Mouse (Mus musculus) gastrocnemius, postnatal 10 days (tissue): ENCODE results near the gene Chst15. TPM values are rescaled to one million over a fixed set of nuclear protein-coding genes. Genes with fewer than 3 reads are reported as not detected.
A peak's percentile ranks its signal among the peaks of the same experiment; 100 is the strongest.

Experiments used
- DNase-seq: peaks from one replicate; pipeline ENCODE4 v3.0.0; 2021; ENCODE audit warnings: mixed read lengths
- total RNA-seq, 2 experiments: library from RNA; stranded (reverse); gene quantifications; 2 replicates each; pipeline ENCODE4 v1.2.3; 2021

Chst15 gene
- total RNA-seq, 2 experiments from 2014 or later, result 8.8 to 10.2 TPM

DNA sequence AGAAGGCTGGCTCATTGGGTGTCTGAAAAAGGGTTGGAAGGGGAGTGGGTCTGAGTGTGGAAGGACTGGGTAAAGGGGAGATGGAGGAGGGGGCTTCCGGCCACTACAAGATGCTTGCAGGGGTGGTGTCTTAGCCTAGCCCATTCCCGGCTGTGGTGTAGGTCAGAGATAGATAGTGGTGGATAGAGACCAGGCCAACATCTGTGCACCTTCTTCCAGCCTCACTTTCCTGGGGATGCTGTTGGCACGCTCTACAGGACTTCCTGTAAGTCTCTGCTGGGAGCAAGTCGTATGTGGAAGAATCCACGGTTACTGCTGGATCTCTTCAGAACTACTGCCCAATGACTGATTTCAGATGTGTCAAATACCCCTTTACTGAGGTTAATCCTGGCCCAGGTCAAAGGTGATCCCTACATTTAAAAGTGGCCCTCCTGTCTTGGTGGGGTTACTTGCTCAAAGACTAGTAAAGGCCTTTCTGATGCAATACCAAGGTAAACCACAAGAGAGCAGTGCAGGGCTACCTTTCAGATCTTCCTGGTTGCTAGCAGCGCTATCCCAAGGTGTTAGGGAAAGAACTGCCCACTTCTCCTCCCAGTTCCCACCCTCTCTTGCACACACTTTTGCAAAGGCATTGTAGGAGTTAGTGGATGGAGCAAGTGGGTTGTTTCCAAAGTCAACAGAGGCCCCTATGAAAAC lies 90.5 kb downstream of the Chst15 start:
- peak; percentile 76 for DNase-seq

DNA sequence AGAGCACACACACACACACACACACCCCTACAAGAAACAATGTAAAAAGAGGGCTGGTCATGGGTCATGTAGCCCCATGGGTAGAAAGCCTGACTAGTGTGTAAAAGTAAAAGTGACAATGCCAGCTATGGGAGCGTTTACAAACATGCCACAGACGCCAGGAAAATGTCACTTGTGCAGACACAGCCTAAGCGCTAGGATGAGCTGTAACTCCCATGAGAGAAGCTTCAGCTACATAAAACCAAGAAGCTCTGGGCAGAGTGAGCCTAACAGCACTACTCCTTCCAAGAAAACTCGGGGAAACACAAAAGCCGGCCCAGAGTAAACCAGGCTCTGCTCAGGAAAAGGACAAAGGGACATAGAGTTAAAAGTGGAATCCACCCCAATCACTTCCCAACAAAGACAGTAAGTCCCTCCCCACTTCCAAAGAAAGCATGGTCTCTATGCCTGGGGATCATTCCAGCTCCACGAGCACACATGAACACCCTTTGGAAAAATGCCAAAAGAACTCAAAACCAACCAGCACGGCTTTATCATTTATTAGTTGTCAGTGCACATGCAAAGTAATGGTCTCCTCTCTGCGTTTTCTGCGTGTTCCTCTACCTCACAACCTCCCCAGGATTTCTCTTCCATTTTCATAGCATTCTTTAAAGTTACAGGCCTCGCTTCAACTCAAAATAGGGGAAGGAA lies 93.4 kb downstream of the Chst15 start:
- DNase-seq, result no peak

DNA sequence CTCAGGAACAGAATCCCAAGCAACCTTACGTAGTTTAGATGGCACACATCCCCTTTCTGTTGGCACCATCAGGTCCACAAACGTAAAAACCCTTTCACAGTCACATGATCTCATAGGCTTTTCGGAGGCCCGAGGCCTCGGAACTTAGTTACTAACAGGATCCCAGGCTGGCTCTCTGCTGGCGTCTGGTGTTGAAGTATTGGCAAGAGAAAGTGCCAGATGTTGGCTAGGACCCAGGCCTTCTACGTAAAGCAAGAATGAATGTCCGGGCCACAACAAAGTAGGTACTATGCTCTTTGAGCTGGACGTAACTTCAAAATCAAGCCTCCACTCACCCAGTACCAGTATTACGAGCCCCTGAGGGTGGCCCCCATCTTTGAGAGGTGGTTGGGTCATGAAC lies 103.0 kb downstream of the Chst15 start:
- no peak for DNase-seq

DNA sequence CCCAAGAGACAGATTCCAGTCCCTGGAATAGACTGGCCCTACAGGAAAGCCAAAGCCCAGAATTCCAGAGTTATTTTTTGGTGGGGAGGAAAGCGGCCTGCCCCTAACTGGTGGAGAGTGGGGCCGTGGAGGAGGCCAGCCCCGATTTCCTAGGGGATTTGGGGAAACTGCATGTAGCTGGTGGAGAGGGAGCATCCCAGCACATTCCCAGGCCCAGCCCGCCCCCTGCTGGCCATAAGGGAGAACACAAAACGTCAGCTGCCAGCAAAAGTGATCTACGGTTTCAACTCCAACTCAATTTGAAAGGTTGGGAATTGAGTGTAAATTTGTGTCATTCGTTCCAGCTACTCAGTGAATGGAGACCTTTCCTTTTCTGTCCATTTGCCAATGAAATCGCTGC lies 103.6 kb downstream of the Chst15 start:
- DNase-seq, result peak; percentile 76

DNA sequence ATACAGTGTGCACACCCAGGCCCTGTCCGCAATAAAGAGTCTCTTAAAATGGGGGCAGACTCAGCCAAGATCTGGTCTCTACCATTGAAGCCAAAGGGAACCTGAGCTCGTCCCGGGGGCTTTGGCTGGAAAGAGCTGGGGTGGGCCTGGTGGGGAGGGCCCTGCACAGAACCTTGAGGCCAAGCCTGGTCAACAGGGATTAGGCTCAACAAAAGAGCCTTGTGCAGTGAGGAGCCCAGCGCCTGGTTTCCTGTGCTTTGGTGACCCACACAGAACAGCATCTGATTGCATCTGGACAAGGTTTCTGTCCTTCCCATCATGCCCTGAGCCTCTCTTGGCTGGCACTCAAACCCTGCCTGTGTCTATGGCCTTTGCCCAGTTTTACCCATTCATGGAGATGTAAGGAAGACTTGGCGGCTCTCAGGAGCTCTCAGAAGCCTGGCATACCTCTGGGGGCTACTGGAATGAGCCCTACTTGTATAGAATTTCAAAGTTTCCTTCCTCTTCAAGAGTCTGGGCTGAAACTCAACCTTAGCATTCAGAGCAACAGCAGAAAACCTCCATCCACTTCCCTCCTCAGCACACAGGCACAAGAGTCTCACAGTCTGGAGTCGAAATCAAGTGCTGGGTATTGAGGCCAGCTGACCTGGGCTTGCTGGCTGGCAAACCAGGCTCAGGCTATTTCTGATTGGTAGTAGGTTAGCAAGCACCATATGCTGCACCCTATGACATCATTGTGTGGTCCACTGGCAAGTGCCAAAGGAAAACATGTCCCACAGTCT lies 104.9 kb downstream of the Chst15 start:
- DNase-seq, result no peak

DNA sequence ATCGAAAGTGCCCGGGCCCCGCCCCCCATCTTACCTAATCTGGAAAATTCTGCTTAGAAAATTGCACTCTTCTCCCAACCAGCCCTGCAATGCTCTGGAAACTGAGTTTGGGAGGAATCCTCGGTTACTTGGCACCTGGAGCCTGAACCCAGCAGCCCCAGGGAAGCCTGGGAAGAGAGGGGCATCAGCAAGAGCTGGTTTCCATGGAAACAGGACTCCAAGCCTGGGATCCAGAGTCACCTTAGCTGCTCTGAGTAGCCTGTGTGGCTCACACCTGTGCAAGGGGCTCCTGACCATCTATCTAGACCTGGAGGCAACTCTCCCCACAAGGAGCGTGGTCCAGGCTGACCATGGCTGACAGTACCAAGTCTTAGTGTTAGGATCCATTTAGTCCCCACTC lies 106.4 kb downstream of the Chst15 start:
- no peak for DNase-seq

DNA sequence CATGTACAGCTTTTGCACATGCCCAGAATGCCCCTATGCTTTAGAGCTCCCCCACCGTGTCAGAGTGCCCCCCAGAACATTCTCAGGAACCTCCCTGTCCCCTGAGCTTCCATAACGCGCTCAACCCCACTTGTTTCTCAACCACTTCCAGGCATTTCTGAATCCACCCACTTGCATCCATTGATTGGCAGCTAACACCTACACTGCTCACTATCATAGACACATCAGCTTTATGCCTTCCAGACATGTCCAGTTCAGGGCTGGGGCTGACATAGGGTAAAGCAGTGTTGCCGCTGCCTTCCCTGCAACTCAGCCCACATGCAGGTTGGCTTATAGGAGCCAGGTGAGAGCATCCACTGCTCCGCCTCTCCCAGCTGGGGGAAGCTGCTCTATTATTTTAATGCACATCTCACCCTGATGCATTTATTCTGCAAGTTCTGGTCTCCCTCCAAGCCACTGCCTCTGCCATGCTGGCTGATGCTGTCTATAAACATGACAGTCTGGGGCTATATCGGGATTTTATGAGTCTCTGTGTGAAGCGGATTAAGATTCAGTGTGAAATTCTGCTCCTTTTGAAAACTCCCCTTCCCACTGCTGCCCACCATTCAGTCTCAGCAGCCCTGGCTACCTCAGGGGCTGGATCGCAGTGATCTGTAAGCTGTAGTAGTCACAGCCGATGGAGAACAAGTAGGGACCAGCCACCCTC lies 107.9 kb downstream of the Chst15 start:
- DNase-seq, result no peak

DNA sequence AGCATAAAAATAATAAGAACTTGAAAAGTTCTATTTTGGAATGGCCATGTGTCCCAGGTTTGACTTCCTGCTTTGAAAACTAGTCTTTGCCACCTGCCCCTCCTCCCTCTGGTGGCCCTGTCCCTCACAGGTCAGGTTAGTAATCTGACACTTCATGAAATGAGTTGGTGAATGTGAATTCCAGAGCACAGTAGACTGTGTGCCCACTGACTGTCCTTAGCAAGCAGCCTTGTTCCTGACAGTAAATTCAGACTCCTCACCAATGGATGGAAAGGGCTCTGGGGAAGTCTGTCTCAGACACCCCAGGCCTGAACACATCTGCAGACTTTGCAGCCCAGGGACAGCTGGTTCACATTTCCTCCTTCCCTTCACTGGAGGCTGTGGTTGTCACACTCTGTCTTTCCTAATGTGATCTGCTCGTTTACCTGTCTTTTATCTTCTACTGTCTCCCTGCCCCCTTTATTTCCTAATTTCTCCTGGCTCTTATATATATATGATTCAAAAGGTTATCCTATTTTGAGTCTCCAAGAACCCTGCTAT lies 112.9 kb downstream of the Chst15 start:
- DNase-seq, result no peak

DNA sequence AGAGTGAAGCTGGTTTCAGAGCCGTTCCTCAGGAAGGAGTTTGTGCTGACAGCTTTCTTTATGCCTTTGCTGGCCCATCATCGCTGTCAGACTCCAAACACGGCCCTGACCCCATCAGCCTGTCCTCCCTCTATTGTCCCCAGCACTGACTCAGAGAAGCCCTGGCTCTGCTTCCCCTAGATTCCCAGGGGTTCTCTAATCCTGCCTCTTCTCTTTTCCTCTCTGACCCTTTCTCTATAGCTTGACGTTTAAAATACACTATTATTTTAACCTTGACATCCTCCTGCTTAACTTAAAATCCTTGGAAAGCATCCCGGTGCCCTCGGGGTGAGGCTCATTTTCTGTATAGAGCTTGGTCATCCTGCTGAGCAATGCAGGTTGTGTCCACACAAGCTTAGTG lies 117.3 kb downstream of the Chst15 start:
- DNase-seq, result no peak

DNA sequence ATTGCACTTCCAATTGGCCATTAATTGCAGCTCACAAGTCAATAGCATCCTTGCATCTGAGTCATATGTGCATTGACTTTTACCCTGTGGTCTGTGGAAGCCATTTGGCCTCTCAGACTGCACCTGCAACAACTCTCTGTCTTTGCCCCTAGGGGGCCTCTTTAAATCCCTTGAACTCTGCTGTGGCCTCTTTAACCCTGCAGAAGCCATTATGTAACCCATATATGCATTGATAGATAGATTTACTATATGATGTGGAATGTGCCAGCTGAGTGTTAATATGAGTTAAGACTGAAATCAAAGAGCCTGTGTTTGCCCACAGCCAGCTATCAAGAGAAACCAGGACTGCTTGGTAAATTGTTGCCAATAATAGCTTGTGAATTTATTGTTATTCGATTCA lies 118.2 kb downstream of the Chst15 start:
- DNase-seq, result no peak

DNA sequence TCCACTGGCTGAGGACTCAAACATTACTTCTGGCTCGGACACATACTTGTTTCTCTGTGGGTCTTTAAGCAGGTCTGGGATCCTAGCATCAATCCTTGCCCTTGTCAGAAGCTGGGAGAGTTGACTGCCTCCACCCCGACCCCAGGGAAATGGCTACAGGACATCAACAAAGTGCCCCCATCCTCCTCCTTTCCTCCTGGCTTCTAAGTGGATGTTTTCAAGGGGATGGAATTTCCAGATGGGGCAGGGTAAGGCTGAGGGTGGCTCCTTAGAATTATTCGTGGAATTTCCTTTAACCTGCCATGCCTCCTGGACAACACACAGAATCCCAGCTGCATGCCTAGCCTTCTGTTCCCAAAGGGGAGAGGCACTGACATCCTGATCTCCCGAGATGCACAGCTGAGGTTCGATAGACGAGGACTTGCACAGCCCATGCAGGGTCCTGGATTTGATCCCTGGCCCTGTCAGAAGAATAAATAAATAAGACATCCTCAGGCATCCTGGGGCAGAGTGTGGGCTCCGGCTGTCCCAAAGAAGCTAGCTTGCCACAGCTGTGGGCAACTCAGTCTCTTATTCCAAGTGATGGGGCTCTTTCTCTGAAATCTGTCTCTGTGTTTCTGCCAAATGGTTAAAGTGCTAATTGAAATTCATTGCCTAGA lies 119.1 kb downstream of the Chst15 start:
- no peak for DNase-seq

DNA sequence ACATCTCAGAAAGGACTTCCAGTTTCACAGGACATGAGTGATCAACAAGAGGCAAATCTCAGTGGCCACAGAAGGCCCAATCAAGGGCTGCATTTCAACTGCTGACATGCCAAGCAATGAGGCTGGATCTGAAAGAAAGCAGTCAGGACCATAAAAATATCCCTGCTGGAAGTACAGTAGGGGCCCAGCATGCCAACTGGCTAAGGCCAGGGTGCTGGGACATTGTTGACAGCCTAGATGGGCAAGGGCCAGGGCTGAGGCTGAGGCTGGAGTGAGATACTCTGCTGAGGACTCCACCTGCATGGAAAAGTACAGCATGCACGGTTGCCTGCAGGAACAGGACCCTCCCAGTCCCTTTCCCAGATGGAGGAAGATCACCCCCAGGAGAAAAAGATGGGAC lies 120.4 kb downstream of the Chst15 start:
- DNase-seq, result no peak

DNA sequence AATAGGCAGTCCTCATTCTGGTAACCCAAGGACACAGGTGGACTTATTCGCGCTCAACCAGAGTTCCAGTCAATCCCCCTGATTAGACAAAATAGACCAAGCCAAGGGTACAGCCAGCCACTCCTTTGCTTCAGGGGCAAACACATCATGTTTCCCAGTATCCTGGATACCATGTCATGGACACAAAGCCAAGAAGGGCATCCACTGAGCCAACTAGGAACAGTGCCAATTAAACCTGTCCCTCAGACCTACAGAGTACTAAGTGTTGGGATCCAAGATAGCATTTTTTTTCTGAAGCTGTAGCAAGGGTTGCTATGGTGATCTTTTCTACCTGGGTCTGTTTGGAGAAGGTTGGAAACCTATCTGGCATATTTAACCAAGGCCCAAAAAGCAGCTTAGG lies 123.4 kb downstream of the Chst15 start:
- no peak for DNase-seq

DNA sequence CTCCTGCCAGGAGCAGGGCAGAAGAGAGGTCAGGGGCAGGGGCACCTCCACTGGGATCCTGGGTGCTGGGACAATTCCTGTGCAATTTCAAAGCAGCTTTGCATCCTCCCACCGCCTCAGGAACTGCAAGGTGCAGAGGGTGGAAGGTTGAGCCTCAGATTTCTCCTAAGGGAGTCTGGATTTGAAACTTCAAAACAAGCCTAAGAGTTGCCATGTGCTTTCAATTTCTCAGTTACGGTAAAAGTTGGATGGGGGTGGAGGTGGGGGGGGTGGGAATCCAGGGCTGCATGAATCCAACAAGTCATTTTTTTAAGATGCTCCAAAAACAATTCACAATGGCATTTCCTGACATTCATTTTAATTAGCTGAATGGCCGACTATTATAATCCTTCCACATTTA lies 129.6 kb downstream of the Chst15 start:
- DNase-seq, result no peak

Other genes starting within 250 kb of the Chst15 start
- 10 to 100 TPM; 13.1 to 14.6 TPM for gene Cpxm2, start 162.5 kb downstream of the Chst15 start, total RNA-seq